Mouse (Mus musculus) embryonic facial prominence, embryonic 15.5 days (tissue): ENCODE results near the gene Calr4. TPM values are rescaled to one million over a fixed set of nuclear protein-coding genes. Genes with fewer than 3 reads are reported as not detected.

Experiments
- ATAC-seq: fragments of 200-750 bp; cut with Nextera tagmentation; 2 replicates; pipeline ENCODE4 v1.8.0; 2017; ENCODE audit warnings: low read depth, moderate TSS enrichment; ENCODE audit not compliant: insufficient number of reproducible peaks, low FRiP score, low TSS enrichment
- H3K27ac ChIP-seq: fragments of 300-500 bp; sonication (generic); replicated peaks from 2 replicates; pipeline ENCODE4 v1.5.1; 2015; ENCODE audit warnings: mild to moderate bottlenecking, inconsistent platforms
- H3K27me3 ChIP-seq: fragments of 300-500 bp; sonication (generic); 2 replicates; pipeline ENCODE4 v1.6.1; 2015; ENCODE audit warnings: inconsistent platforms
- H3K36me3 ChIP-seq: fragments of 300-500 bp; sonication (generic); 2 replicates; pipeline ENCODE4 v1.6.1; 2015; ENCODE audit warnings: mild to moderate bottlenecking, inconsistent platforms
- H3K4me1 ChIP-seq: fragments of 300-500 bp; sonication (generic); 2 replicates; pipeline ENCODE4 v1.6.1; 2015; ENCODE audit warnings: inconsistent platforms
- H3K4me2 ChIP-seq: fragments of 300-500 bp; sonication (generic); replicated peaks from 2 replicates; pipeline ENCODE4 v1.6.1; 2015; ENCODE audit warnings: mild to moderate bottlenecking, inconsistent platforms
- H3K4me3 ChIP-seq: fragments of 300-500 bp; sonication (generic); replicated peaks from 2 replicates; pipeline ENCODE4 v1.5.1; 2015; ENCODE audit warnings: mild to moderate bottlenecking, inconsistent platforms
- H3K9ac ChIP-seq: fragments of 300-500 bp; sonication (generic); 2 replicates; pipeline ENCODE4 v1.6.1; 2015; ENCODE audit warnings: inconsistent platforms
- H3K9me3 ChIP-seq: fragments of 300-500 bp; sonication (generic); replicated peaks from 2 replicates; pipeline ENCODE4 v1.6.1; 2016; ENCODE audit warnings: inconsistent platforms
- WGBS: fragments of 180-500 bp; shearing (Covaris S2); methylation state at CpG from one replicate; pipeline ENCODE4 v1.1.7; 2015; 5-methylcytosine and 5-hydroxymethylcytosine counted together
- polyA plus RNA-seq: library from polyadenylated mRNA; unstranded; fragments of >200 nt; fragmentation: Nextera tagmentation; extraction: Ambion mirVana; gene quantifications from 2 replicates; pipeline ENCODE4 v1.2.1, GENCODE M21; 2015

Calr4 gene
- polyA plus RNA-seq, 1 experiment from 2014 or later = 0.65 TPM

GRCm38 (mm10) chr4:109255727-109256417 is 21.6 kb downstream of the Calr4 start:
- Histone ChIP-seq H3K4me1 (no peaks in the 10 kb centered on the region), H3K27ac (no peak overlapping the region), H3K4me3 (no peak overlapping the region), H3K4me2 (no peak overlapping the region), H3K9me3 (no peaks in the 10 kb centered on the region), H3K36me3 (no peaks in the 10 kb centered on the region), H3K27me3 (no peaks in the 10 kb centered on the region), H3K9ac (no peak overlapping the region)
- 69% methylated on average over 11 of the region's 11 CpGs for WGBS
- no peak for ATAC-seq

DNA sequence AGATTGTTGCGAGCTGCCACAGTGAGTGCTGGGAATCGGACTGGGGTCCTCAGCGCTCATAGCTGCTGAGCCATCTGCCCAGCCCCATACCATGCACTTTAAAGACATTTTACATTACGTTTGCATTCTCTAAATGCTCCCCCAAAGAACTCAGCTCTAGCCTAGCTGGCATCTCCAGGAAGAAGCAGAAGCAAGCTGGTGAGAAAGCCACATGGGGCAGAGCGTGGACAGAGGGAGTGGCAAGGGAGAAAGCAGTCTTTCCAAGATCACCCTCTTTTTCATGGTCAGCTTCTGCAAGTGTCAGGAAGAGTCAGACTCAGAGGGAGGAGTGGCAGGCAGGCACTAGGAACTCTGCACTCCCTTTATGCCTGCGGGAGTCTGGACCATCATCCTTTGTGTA is 22.5 kb downstream of the Calr4 start:
- Histone ChIP-seq H3K4me1 (no peaks in the 10 kb centered on the region), H3K4me2 (no peak overlapping the region), H3K9me3 (no peaks in the 10 kb centered on the region), H3K4me3 (no peak overlapping the region), H3K27me3 (no peaks in the 10 kb centered on the region), H3K9ac (no peak overlapping the region), H3K36me3 (no peaks in the 10 kb centered on the region), H3K27ac (no peak overlapping the region)
- no peak for ATAC-seq
- 86% methylated on average over 6 of the region's 6 CpGs for WGBS

GRCm38 (mm10) chr4:109257639-109258038 is 23.4 kb downstream of the Calr4 start:
- ATAC-seq = no peak
- Histone ChIP-seq H3K27ac (no peak overlapping the region), H3K9ac (no peak overlapping the region), H3K36me3 (no peaks in the 10 kb centered on the region), H3K27me3 (no peaks in the 10 kb centered on the region), H3K9me3 (no peaks in the 10 kb centered on the region), H3K4me2 (no peak overlapping the region), H3K4me3 (no peak overlapping the region), H3K4me1 (no peaks in the 10 kb centered on the region)

DNA sequence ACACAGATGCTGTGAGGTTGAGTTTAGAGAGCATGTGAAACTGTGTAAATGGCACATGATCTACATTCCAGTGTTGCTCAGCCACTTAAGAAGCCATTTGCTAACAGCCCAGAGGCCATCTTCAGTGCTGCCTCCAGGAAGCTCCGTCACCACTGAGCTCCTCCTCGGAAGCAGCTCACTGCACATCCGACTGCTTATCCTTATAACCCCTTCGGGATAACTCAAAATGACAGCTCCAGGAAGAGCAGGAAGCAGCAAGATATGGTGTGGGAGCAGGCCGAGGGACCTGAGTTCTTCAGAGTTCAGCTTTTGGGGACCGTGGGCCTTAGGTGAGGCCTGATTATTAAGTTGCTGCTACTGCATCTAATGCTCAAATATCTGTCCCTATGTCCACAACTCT is 27.8 kb downstream of the Calr4 start:
- no peaks in the 10 kb centered on the region for H3K27me3 ChIP-seq
- H3K4me2 ChIP-seq = no peak overlapping the region
- ATAC-seq = no peak
- H3K9ac ChIP-seq = no peak overlapping the region
- no peaks in the 10 kb centered on the region for H3K9me3 ChIP-seq
- no peak overlapping the region for H3K27ac ChIP-seq
- no peak overlapping the region for H3K4me3 ChIP-seq
- H3K36me3 ChIP-seq = no peaks in the 10 kb centered on the region
- H3K4me1 ChIP-seq = no peaks in the 10 kb centered on the region
- WGBS = 56% methylated on average over 6 of the region's 6 CpGs

GRCm38 (mm10) chr4:109266056-109266455 is 31.8 kb downstream of the Calr4 start:
- Histone ChIP-seq H3K4me2 (no peak overlapping the region), H3K9ac (no peak overlapping the region), H3K9me3 (no peaks in the 10 kb centered on the region), H3K27ac (no peak overlapping the region), H3K27me3 (no peaks in the 10 kb centered on the region), H3K4me3 (no peak overlapping the region), H3K4me1 (no peaks in the 10 kb centered on the region), H3K36me3 (no peaks in the 10 kb centered on the region)
- no peak for ATAC-seq
- 83% methylated on average over 3 of the region's 3 CpGs for WGBS

- Histone ChIP-seq H3K4me1 (no peaks in the 10 kb centered on the region), H3K9ac (no peak overlapping the region), H3K36me3 (no peaks in the 10 kb centered on the region), H3K27ac (no peak overlapping the region), H3K27me3 (no peaks in the 10 kb centered on the region), H3K4me3 (no peak overlapping the region), H3K4me2 (no peak overlapping the region), H3K9me3 (no peaks in the 10 kb centered on the region)
- ATAC-seq = no peak
- 57% methylated on average over 2 of the region's 2 CpGs for WGBS
Observed at GRCm38 (mm10) chr4:109266744-109267143, 32.5 kb downstream of the Calr4 start.

DNA sequence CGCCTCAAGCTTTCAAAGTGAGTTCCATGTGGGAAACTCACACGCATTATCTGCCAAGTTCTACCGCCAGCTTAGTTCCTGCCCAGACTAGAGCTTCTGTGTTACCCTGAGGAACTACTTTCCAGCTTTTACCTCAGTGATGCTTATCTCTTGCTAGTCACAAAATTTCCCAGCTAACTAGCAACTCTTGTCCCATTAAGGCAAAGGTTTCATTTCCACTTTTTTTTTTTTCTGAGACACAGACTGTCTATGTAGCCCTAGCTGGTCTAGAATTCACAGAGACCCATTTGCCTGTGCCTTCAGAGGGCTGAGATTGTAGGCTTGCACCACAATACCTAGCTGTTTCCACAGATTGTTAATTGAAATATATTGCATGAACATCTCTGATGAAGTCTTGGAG is 33.2 kb downstream of the Calr4 start:
- H3K36me3 ChIP-seq = no peaks in the 10 kb centered on the region
- no peak overlapping the region for H3K4me2 ChIP-seq
- no peaks in the 10 kb centered on the region for H3K27me3 ChIP-seq
- H3K27ac ChIP-seq = no peak overlapping the region
- WGBS = 75% methylated on average over 3 of the region's 3 CpGs
- no peak for ATAC-seq
- H3K4me1 ChIP-seq = no peaks in the 10 kb centered on the region
- H3K9me3 ChIP-seq = no peaks in the 10 kb centered on the region
- H3K9ac ChIP-seq = no peak overlapping the region
- no peak overlapping the region for H3K4me3 ChIP-seq

- Histone ChIP-seq H3K4me2 (no peak overlapping the region), H3K36me3 (no peaks in the 10 kb centered on the region), H3K27me3 (no peaks in the 10 kb centered on the region), H3K4me3 (no peak overlapping the region), H3K27ac (no peak overlapping the region), H3K9me3 (no peaks in the 10 kb centered on the region), H3K4me1 (no peaks in the 10 kb centered on the region), H3K9ac (no peak overlapping the region)
- WGBS = 86% methylated on average over 3 of the region's 3 CpGs
- ATAC-seq = no peak
Observed at GRCm38 (mm10) chr4:109268903-109269302, 34.6 kb downstream of the Calr4 start.

- no peak overlapping the region for H3K27ac ChIP-seq
- no peaks in the 10 kb centered on the region for H3K9me3 ChIP-seq
- H3K4me1 ChIP-seq = no peaks in the 10 kb centered on the region
- no peaks in the 10 kb centered on the region for H3K27me3 ChIP-seq
- no peak overlapping the region for H3K9ac ChIP-seq
- no peak overlapping the region for H3K4me2 ChIP-seq
- no peak for ATAC-seq
- WGBS = 93% methylated on average over 4 of the region's 4 CpGs
- H3K36me3 ChIP-seq = no peaks in the 10 kb centered on the region
- H3K4me3 ChIP-seq = no peak overlapping the region
Observed at GRCm38 (mm10) chr4:109271803-109272202, 37.5 kb downstream of the Calr4 start.

DNA sequence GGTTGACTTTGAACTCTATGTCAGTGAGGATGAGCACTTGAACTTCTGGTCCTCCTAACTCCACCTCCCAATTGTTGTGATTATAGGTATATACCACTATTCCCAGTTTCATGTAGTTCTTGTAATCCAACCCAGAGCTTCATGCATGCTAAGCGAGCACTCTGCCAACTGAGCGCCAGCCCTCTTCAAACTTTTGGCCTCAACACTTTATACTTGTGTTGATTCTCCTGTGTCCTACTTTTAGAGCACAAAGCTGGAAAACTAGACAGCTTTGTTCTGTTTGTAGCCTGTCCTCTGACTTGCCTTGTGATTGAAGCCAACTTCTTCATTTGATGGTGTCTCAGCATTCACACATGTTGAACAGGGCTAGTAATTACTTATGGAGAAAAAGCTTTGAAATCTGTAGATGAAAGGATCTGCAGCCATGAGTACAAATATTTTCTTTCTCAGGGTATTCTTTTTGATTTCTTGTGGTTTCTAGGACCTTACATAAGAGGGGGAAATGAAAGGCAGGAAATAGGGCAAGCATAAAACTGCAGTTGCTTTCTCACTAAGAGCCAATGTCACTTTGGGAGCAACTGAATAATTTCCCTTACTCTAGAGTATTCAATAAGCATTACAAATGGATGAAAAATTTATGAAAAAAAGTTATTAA is 39.4 kb downstream of the Calr4 start:
- H3K9me3 ChIP-seq = no peaks in the 10 kb centered on the region
- H3K27me3 ChIP-seq = no peaks in the 10 kb centered on the region
- ATAC-seq = no peak
- no peak overlapping the region for H3K4me3 ChIP-seq
- WGBS = 59% methylated on average over 2 of the region's 2 CpGs
- H3K4me2 ChIP-seq = no peak overlapping the region
- no peaks in the 10 kb centered on the region for H3K4me1 ChIP-seq
- no peak overlapping the region for H3K9ac ChIP-seq
- no peak overlapping the region for H3K27ac ChIP-seq
- H3K36me3 ChIP-seq = no peaks in the 10 kb centered on the region

- WGBS = 2% methylated on average over 44 of the region's 44 CpGs
- H3K9ac ChIP-seq = peak within 1 kb of the TSS; percentile 77
- peak within 1 kb of the TSS; percentile 80 for H3K27ac ChIP-seq
- peaks cover 4% of the 10 kb centered on the region for H3K4me1 ChIP-seq
- ATAC-seq = peak; percentile 93
- peak within 1 kb of the TSS; percentile 86 for H3K4me2 ChIP-seq
- peak within 1 kb of the TSS; percentile 87 for H3K4me3 ChIP-seq
- H3K27me3 ChIP-seq = no peaks in the 10 kb centered on the region
- no peaks in the 10 kb centered on the region for H3K36me3 ChIP-seq
- H3K9me3 ChIP-seq = no peaks in the 10 kb centered on the region
Observed at GRCm38 (mm10) chr4:109279689-109280458, 45.6 kb downstream of the Calr4 start, which contains the start of gene Eps15. Gene Eps15, plus strand, starts transcription at chr4:109280268.
